Mouse (Mus musculus): Measurements from ENCODE around the gene Ptrh2. TPM values are rescaled to one million over a fixed set of nuclear protein-coding genes. Genes with fewer than 3 reads are reported as not detected.

Gene Ptrh2
- total RNA-seq, 2 experiments from 2014 or later = 8.7 to 9.3 TPM

GRCm38 (mm10) chr11:86667553-86667952 lies 16.2 kb upstream of the Ptrh2 start:
- intact Hi-C loops (cut with DNase I) = no loop called here

GRCm38 (mm10) chr11:86668169-86668568 lies 15.6 kb upstream of the Ptrh2 start:
- intact Hi-C loops (cut with DNase I) = no loop called here
- no peak for DNase-seq

More at GRCm38 (mm10) chr11:86667553-86667952, 16.2 kb upstream of the Ptrh2 start:
- no peak for DNase-seq

- intact Hi-C loops (cut with DNase I) = no loop called here
- DNase-seq = peak; percentile 25 to 28
Observed at GRCm38 (mm10) chr11:86671041-86671675, 12.6 kb upstream of the Ptrh2 start.

GRCm38 (mm10) chr11:86672772-86673171 lies 11.0 kb upstream of the Ptrh2 start:
- DNase-seq = no peak
- intact Hi-C loops (cut with DNase I) = no loop called here

- intact Hi-C loops (cut with DNase I) = no loop called here
- DNase-seq = no peak
Observed at GRCm38 (mm10) chr11:86675520-86675919, 8.3 kb upstream of the Ptrh2 start.

GRCm38 (mm10) chr11:86678957-86679356 lies 4.8 kb upstream of the Ptrh2 start:
- intact Hi-C loops (cut with DNase I) = no loop called here
- DNase-seq = no peak

GRCm38 (mm10) chr11:86680729-86681128 lies 3.1 kb upstream of the Ptrh2 start:
- intact Hi-C loops (cut with DNase I) = no loop called here
- no peak for DNase-seq

GRCm38 (mm10) chr11:86681423-86681822 lies 2.4 kb upstream of the Ptrh2 start:
- intact Hi-C loops (cut with DNase I) = no loop called here
- no peak for DNase-seq

GRCm38 (mm10) chr11:86682861-86683260 lies 924 bp upstream of the Ptrh2 start:
- intact Hi-C loops (cut with DNase I) = no loop called here
- DNase-seq = no peak

GRCm38 (mm10) chr11:86684126-86685012 lies 584 bp downstream of the Ptrh2 start:
- intact Hi-C loops (cut with DNase I) = no loop called here
- DNase-seq = no peak

GRCm38 (mm10) chr11:86685366-86685765 lies 1.6 kb downstream of the Ptrh2 start:
- intact Hi-C loops (cut with DNase I) = no loop called here
- no peak for DNase-seq

GRCm38 (mm10) chr11:86690383-86690782 lies 6.6 kb downstream of the Ptrh2 start:
- no peak for DNase-seq
- intact Hi-C loops (cut with DNase I) = no loop called here

- DNase-seq = no peak
- intact Hi-C loops (cut with DNase I) = no loop called here
Observed at GRCm38 (mm10) chr11:86691482-86691881, 7.7 kb downstream of the Ptrh2 start.

GRCm38 (mm10) chr11:86691956-86692355 lies 8.2 kb downstream of the Ptrh2 start:
- intact Hi-C loops (cut with DNase I) = no loop called here
- DNase-seq = no peak

GRCm38 (mm10) chr11:86692546-86692945 lies 8.8 kb downstream of the Ptrh2 start:
- DNase-seq = no peak
- intact Hi-C loops (cut with DNase I) = no loop called here

GRCm38 (mm10) chr11:86695461-86695860 lies 11.7 kb downstream of the Ptrh2 start:
- no peak for DNase-seq
- intact Hi-C loops (cut with DNase I) = no loop called here

GRCm38 (mm10) chr11:86701151-86701550 lies 17.4 kb downstream of the Ptrh2 start:
- intact Hi-C loops (cut with DNase I) = no loop called here
- DNase-seq = no peak

GRCm38 (mm10) chr11:86714606-86715005 lies 30.8 kb downstream of the Ptrh2 start:
- no peak for DNase-seq
- intact Hi-C loops (cut with DNase I) = no loop called here

- no peak for DNase-seq
- intact Hi-C loops (cut with DNase I) = no loop called here
Observed at GRCm38 (mm10) chr11:86717306-86718065, 33.7 kb downstream of the Ptrh2 start.

GRCm38 (mm10) chr11:86718369-86718768 lies 34.6 kb downstream of the Ptrh2 start:
- no peak for DNase-seq
- intact Hi-C loops (cut with DNase I) = no loop called here

- DNase-seq = no peak
- intact Hi-C loops (cut with DNase I) = no loop called here
Observed at GRCm38 (mm10) chr11:86719390-86719789, 35.6 kb downstream of the Ptrh2 start.
